Mouse (Mus musculus) neural tube, embryonic 12.5 days (tissue): ENCODE measurements at regions not wholly inside any gene's neighbourhood (a gene's known extent, or its start where the extent isn't known, plus 50 kb on each side); places are given as distances from the start of the nearest gene placed in this dataset. TPM values are rescaled to one million over a fixed set of nuclear protein-coding genes. Genes with fewer than 3 reads are reported as not detected.

Experiments
- ATAC-seq: fragments of 200-750 bp; cut with Nextera tagmentation; 2 replicates; pipeline ENCODE4 v1.8.0; 2017; ENCODE audit warnings: low read depth, mild to moderate bottlenecking, moderate TSS enrichment, moderate library complexity; ENCODE audit not compliant: low FRiP score
- H3K27ac ChIP-seq: fragments of 300-500 bp; sonication (generic); 2 replicates; pipeline ENCODE4 v1.5.1; 2016
- H3K27me3 ChIP-seq: fragments of 300-500 bp; sonication (generic); replicated peaks from 2 replicates; pipeline ENCODE4 v1.6.1; 2016; ENCODE audit warnings: mild to moderate bottlenecking
- H3K36me3 ChIP-seq: fragments of 300-500 bp; sonication (generic); 2 replicates; pipeline ENCODE4 v1.6.1; 2016; ENCODE audit warnings: mild to moderate bottlenecking
- H3K4me1 ChIP-seq: fragments of 300-500 bp; sonication (generic); 2 replicates; pipeline ENCODE4 v1.6.1; 2016
- H3K4me2 ChIP-seq: fragments of 300-500 bp; sonication (generic); replicated peaks from 2 replicates; pipeline ENCODE4 v1.6.1; 2016; ENCODE audit warnings: mild to moderate bottlenecking
- H3K4me3 ChIP-seq: fragments of 300-500 bp; sonication (generic); 2 replicates; pipeline ENCODE4 v1.5.1; 2016
- H3K9ac ChIP-seq: fragments of 300-500 bp; sonication (generic); 2 replicates; pipeline ENCODE4 v1.6.1; 2016; ENCODE audit warnings: mild to moderate bottlenecking
- H3K9me3 ChIP-seq: fragments of 300-500 bp; sonication (generic); 2 replicates; pipeline ENCODE4 v1.6.1; 2016; ENCODE audit warnings: mild to moderate bottlenecking
- WGBS: fragments of 180-500 bp; shearing (Covaris S2); methylation state at CpG from one replicate; pipeline ENCODE4 v1.1.7; 2016; 5-methylcytosine and 5-hydroxymethylcytosine counted together
- microRNA-seq: library from miRNA; unstranded; fragments of <30 nt; microRNA quantifications from one replicate; pipeline ENCODE4, GENCODE M21; 2017

- Histone ChIP-seq H3K36me3 (no peaks in the 10 kb centered on the region), H3K27ac (no peak overlapping the region), H3K9me3 (no peaks in the 10 kb centered on the region), H3K4me2 (no peak overlapping the region), H3K4me1 (no peaks in the 10 kb centered on the region), H3K27me3 (no peaks in the 10 kb centered on the region), H3K4me3 (no peak overlapping the region), H3K9ac (no peak overlapping the region)
- ATAC-seq, result no peak
- WGBS, result 69% methylated on average over 1 of the region's 1 CpGs
Measured at GRCm38 (mm10) chr11:37367971-37368370, 132.2 kb upstream of the Tenm2 start.

DNA sequence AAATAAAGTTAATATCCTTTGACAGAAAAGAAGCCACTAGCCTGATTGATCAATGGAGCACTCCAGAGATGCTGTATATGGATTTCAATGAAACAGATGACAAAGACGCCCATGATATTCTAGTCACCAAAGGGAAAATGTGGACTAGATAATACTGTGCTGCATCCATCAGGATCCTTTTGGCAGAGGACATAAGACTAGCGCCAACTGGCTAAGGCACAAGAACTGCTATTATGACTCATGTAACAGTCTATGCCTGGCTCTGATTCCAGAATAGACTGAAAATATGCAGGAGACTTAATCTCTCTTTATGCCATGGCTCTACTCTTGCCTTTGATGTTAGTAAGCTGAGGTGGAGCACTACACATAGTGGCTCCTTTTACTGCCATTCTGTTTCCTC is 128.7 kb upstream of the Tenm2 start:
- 92% methylated on average over 2 of the region's 2 CpGs for WGBS
- Histone ChIP-seq H3K36me3 (no peaks in the 10 kb centered on the region), H3K27me3 (no peaks in the 10 kb centered on the region)

DNA sequence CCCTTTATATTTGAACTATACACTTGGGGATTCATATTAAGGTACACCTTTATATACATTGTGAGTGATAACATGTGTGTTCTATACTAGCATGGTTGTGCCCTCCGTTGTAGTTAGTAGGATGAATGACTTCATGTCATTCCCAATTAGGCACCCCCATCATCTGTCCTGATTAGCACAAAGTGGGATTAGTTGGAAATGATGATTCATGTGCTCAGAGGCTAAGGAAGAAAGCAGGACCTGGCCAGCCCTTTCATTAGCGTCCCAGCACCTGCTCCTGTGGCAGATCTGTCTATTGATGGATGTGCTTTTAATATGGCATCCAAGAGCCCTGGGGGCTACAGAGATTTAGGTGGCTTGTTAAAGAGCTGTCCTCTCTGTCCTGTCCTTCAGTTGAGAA is 119.3 kb upstream of the Tenm2 start:
- H3K9ac ChIP-seq, result no peak overlapping the region
- H3K4me3 ChIP-seq, result no peak overlapping the region
- no peak overlapping the region for H3K27ac ChIP-seq
- WGBS, result 45% methylated on average over 2 of the region's 2 CpGs
- H3K4me2 ChIP-seq, result no peak overlapping the region
- no peaks in the 10 kb centered on the region for H3K9me3 ChIP-seq
- no peaks in the 10 kb centered on the region for H3K4me1 ChIP-seq
- no peaks in the 10 kb centered on the region for H3K36me3 ChIP-seq
- peak; percentile 37; the same call in 1 of the 2 replicates for ATAC-seq
- no peaks in the 10 kb centered on the region for H3K27me3 ChIP-seq

More for the DNA sequence above, 128.7 kb upstream of the Tenm2 start:
- Histone ChIP-seq H3K9me3 (no peaks in the 10 kb centered on the region), H3K4me2 (no peak overlapping the region), H3K9ac (no peak overlapping the region), H3K4me1 (no peaks in the 10 kb centered on the region), H3K27ac (no peak overlapping the region), H3K4me3 (no peak overlapping the region)
- ATAC-seq, result no peak

- Histone ChIP-seq H3K9ac (no peak overlapping the region), H3K9me3 (no peaks in the 10 kb centered on the region), H3K27me3 (no peaks in the 10 kb centered on the region), H3K4me1 (no peaks in the 10 kb centered on the region), H3K36me3 (no peaks in the 10 kb centered on the region), H3K27ac (no peak overlapping the region), H3K4me2 (no peak overlapping the region), H3K4me3 (no peak overlapping the region)
- 88% methylated on average over 2 of the region's 2 CpGs for WGBS
- ATAC-seq, result no peak
Measured at GRCm38 (mm10) chr11:37309691-37310090, 73.9 kb upstream of the Tenm2 start.

DNA sequence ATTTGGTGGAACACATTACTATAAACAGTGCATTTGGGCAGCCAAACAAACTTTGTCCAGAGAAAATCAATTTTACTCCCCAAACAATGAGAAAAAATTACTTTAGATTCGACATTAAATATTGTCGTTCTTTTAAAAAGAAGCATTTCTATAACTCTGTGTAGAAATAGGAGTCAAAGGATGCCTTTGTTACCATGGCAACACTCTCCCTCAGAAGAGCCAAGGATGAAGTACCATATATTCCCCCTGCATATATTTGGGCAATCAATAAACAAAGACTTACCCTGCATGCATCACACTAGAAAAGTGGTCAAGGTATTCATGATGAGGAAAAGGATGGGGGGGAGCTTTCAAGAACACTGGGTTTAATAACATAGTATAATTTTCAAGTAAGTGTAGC is 70.9 kb upstream of the Tenm2 start:
- Histone ChIP-seq H3K27me3 (no peaks in the 10 kb centered on the region), H3K4me3 (no peak overlapping the region), H3K9me3 (no peaks in the 10 kb centered on the region), H3K9ac (no peak overlapping the region), H3K36me3 (no peaks in the 10 kb centered on the region), H3K4me2 (no peak overlapping the region), H3K27ac (no peak overlapping the region), H3K4me1 (no peaks in the 10 kb centered on the region)
- ATAC-seq, result no peak
- WGBS, result 85% methylated on average over 2 of the region's 2 CpGs

Small RNA genes in the stretch of these regions (microRNA-seq; reads per million reads assigned to microRNA genes)
- not detected for gene Gm25693
